Mouse (Mus musculus): Measurements from ENCODE around the gene Slc6a12.
"Not testable (repeated sequence)": the region's sequence is repeated elsewhere in the genome, so short reads cannot be mapped to it uniquely, and the experiment has no call there.

Slc6a12 gene

GRCm38 (mm10) chr6:121343771-121344123 is 871 bp downstream of the Slc6a12 start:
- DNase-seq (ENCODE audit: low spot score), result no peak

GRCm38 (mm10) chr6:121344329-121344728 is 1.5 kb downstream of the Slc6a12 start:
- no peak for DNase-seq (ENCODE audit: low spot score)

- DNase-seq (ENCODE audit: low spot score), result no peak
These were observed 3.6 kb downstream of the Slc6a12 start for GRCm38 (mm10) chr6:121346428-121346827.

- DNase-seq (ENCODE audit: low spot score), result no peak
These were observed 9.4 kb downstream of the Slc6a12 start for GRCm38 (mm10) chr6:121352276-121352675.

GRCm38 (mm10) chr6:121356041-121356440 is 13.2 kb downstream of the Slc6a12 start:
- DNase-seq (ENCODE audit: low spot score), result no peak

- DNase-seq (ENCODE audit: low spot score), result no peak
These were observed 14.4 kb downstream of the Slc6a12 start for GRCm38 (mm10) chr6:121357232-121357631.

- DNase-seq (ENCODE audit: low spot score), result no peak
These were observed 20.2 kb downstream of the Slc6a12 start for GRCm38 (mm10) chr6:121363061-121363460.

GRCm38 (mm10) chr6:121363956-121364355 is 21.1 kb downstream of the Slc6a12 start:
- DNase-seq (ENCODE audit: low spot score), result no peak

- DNase-seq (ENCODE audit: low spot score), result not testable (repeated sequence)
These were observed 23.7 kb downstream of the Slc6a12 start for GRCm38 (mm10) chr6:121366537-121366936.

GRCm38 (mm10) chr6:121367099-121367498 is 24.2 kb downstream of the Slc6a12 start:
- no peak for DNase-seq (ENCODE audit: low spot score)

- no peak for DNase-seq (ENCODE audit: low spot score)
These were observed 28.5 kb downstream of the Slc6a12 start for GRCm38 (mm10) chr6:121371197-121371980.

- no peak for DNase-seq (ENCODE audit: low spot score)
These were observed 33.3 kb downstream of the Slc6a12 start for GRCm38 (mm10) chr6:121376159-121376558.

GRCm38 (mm10) chr6:121378256-121378655 is 35.4 kb downstream of the Slc6a12 start:
- no peak for DNase-seq (ENCODE audit: low spot score)

- no peak for DNase-seq (ENCODE audit: low spot score)
These were observed 37.7 kb downstream of the Slc6a12 start for GRCm38 (mm10) chr6:121380576-121380975.

GRCm38 (mm10) chr6:121382071-121382470 is 39.2 kb downstream of the Slc6a12 start:
- no peak for DNase-seq (ENCODE audit: low spot score)

GRCm38 (mm10) chr6:121385397-121385796 is 42.5 kb downstream of the Slc6a12 start:
- DNase-seq (ENCODE audit: low spot score), result no peak

- DNase-seq (ENCODE audit: low spot score), result no peak
These were observed 49.9 kb downstream of the Slc6a12 start for GRCm38 (mm10) chr6:121392610-121393252.

GRCm38 (mm10) chr6:121401140-121401539 is 58.3 kb downstream of the Slc6a12 start:
- DNase-seq (ENCODE audit: low spot score), result no peak

- DNase-seq (ENCODE audit: low spot score), result no peak
These were observed 59.2 kb downstream of the Slc6a12 start for GRCm38 (mm10) chr6:121401826-121402660.

- no peak for DNase-seq (ENCODE audit: low spot score)
These were observed 59.9 kb downstream of the Slc6a12 start for GRCm38 (mm10) chr6:121402661-121403244.

- DNase-seq (ENCODE audit: low spot score), result no peak
These were observed 62.4 kb downstream of the Slc6a12 start for GRCm38 (mm10) chr6:121405311-121405710.

- no peak for DNase-seq (ENCODE audit: low spot score)
These were observed 64.7 kb downstream of the Slc6a12 start for GRCm38 (mm10) chr6:121407571-121408011.
